Mouse (Mus musculus): ENCODE results near the gene Trap1.
"Not testable (repeated sequence)": the region's sequence is repeated elsewhere in the genome, so short reads cannot be mapped to it uniquely, and the experiment has no call there.

Trap1 gene

GRCm38 (mm10) chr16:4077384-4078061 is at the start of gene Trap1:
TSS of gene Trap1 (minus strand) at chr16:4077827.
- peak; percentile 94 for DNase-seq (ENCODE audit: low spot score)

GRCm38 (mm10) chr16:4117072-4117471 is 39.4 kb upstream of the Trap1 start:
- DNase-seq (ENCODE audit: low spot score): no peak

GRCm38 (mm10) chr16:4100374-4100773 is 22.7 kb upstream of the Trap1 start:
- DNase-seq (ENCODE audit: low spot score): no peak

GRCm38 (mm10) chr16:4097521-4097920 is 19.9 kb upstream of the Trap1 start:
- no peak for DNase-seq (ENCODE audit: low spot score)

- DNase-seq (ENCODE audit: low spot score): no peak
These were observed 19.3 kb upstream of the Trap1 start for GRCm38 (mm10) chr16:4096898-4097297.

GRCm38 (mm10) chr16:4096141-4096540 is 18.5 kb upstream of the Trap1 start:
- DNase-seq (ENCODE audit: low spot score): no peak

- DNase-seq (ENCODE audit: low spot score): no peak
These were observed 9.7 kb upstream of the Trap1 start for GRCm38 (mm10) chr16:4087214-4087913.

GRCm38 (mm10) chr16:4085851-4086387 is 8.3 kb upstream of the Trap1 start:
- DNase-seq (ENCODE audit: low spot score): no peak

GRCm38 (mm10) chr16:4085051-4085450 is 7.4 kb upstream of the Trap1 start:
- no peak for DNase-seq (ENCODE audit: low spot score)

- DNase-seq (ENCODE audit: low spot score): not testable (repeated sequence)
These were observed 2.8 kb upstream of the Trap1 start for GRCm38 (mm10) chr16:4080419-4080818.

GRCm38 (mm10) chr16:4079656-4080055 is 2.0 kb upstream of the Trap1 start:
- DNase-seq (ENCODE audit: low spot score): no peak

GRCm38 (mm10) chr16:4078302-4078701 is 675 bp upstream of the Trap1 start:
- not testable (repeated sequence) for DNase-seq (ENCODE audit: low spot score)

- no peak for DNase-seq (ENCODE audit: low spot score)
These were observed 2.8 kb downstream of the Trap1 start for GRCm38 (mm10) chr16:4074836-4075235.

GRCm38 (mm10) chr16:4074297-4074696 is 3.3 kb downstream of the Trap1 start:
- DNase-seq (ENCODE audit: low spot score): no peak

- DNase-seq (ENCODE audit: low spot score): peak; percentile 59
These were observed 9.0 kb downstream of the Trap1 start for GRCm38 (mm10) chr16:4068588-4068987.

- no peak for DNase-seq (ENCODE audit: low spot score)
These were observed 12.7 kb downstream of the Trap1 start for GRCm38 (mm10) chr16:4064945-4065344.

GRCm38 (mm10) chr16:4053811-4054210 is 23.8 kb downstream of the Trap1 start:
- DNase-seq (ENCODE audit: low spot score): no peak

GRCm38 (mm10) chr16:4052601-4053000 is 25.0 kb downstream of the Trap1 start:
- no peak for DNase-seq (ENCODE audit: low spot score)

GRCm38 (mm10) chr16:4045524-4045923 is 32.1 kb downstream of the Trap1 start:
- no peak for DNase-seq (ENCODE audit: low spot score)

- no peak for DNase-seq (ENCODE audit: low spot score)
These were observed 33.5 kb downstream of the Trap1 start for GRCm38 (mm10) chr16:4044093-4044492.

- no peak for DNase-seq (ENCODE audit: low spot score)
These were observed 36.0 kb downstream of the Trap1 start for GRCm38 (mm10) chr16:4041646-4042045.

- DNase-seq (ENCODE audit: low spot score): no peak
These were observed 37.4 kb downstream of the Trap1 start for GRCm38 (mm10) chr16:4040206-4040605.

GRCm38 (mm10) chr16:4037690-4038089 is 39.9 kb downstream of the Trap1 start:
- no peak for DNase-seq (ENCODE audit: low spot score)

Measured in urinary bladder, postnatal 14 days (tissue).